Comparison of ENCODE assay signal across 26 mouse cellular contexts in the genomic region with DNA sequence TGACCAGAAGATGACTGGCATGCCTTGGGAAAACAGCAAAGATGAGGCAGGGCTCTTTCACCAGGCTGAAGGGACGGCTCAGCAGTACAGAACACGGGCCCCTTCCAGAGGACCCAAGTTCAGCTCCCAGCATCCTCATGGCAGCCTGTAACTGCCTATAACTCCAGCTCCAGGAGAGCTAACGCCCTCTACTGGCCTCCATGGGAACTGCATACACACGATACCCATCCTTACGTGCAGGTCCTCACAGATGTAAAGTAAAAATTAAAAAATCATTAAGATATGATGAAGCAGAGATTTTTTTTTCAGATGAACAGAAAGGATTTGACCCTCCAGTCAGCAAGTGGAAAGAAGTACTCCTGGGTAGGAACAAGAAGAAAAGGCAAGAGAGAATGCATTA.
DNase-seq lines count a peak whose midpoint lies in the region; ATAC-seq and TF ChIP-seq lines count a peak whose summit lies in the region.
"Had no signal": no experiment of that assay in that cellular context is flagged by ENCODE, and none has a peak within 500 bp of the region (broad histone marks: within the 10 kb centered on the region; RNA-seq: fewer than 3 reads in every experiment).

No protein-coding gene starts in this region.

- no peak overlapping the region for H3K4me2 ChIP-seq in hindbrain, postnatal 0 days (ENCODE audit: low read depth, low read length)
- no peak overlapping the region for H3K4me2 ChIP-seq in hindbrain, embryonic 13.5 days
- H3K4me2 ChIP-seq in liver, postnatal 0 days (ENCODE audit: low read depth, low read length) = no peak overlapping the region
- no peak overlapping the region for H3K4me2 ChIP-seq in liver, embryonic 12.5 days
- H3K4me2 ChIP-seq: heart, embryonic 12.5 days; hindbrain, embryonic 14.5 days; intestine, embryonic 15.5 days; liver, embryonic 13.5 days; midbrain, embryonic 13.5 days; neural tube, embryonic 15.5 days had no signal

- 84% methylated on average over 5 of the region's 5 CpGs for WGBS in hindbrain, postnatal 0 days
- WGBS in hindbrain, embryonic 13.5 days = 82% methylated on average over 5 of the region's 5 CpGs
- 75% methylated on average over 5 of the region's 5 CpGs for WGBS in liver, postnatal 0 days (ENCODE audit: insufficient replicate concordance)
- WGBS in liver, embryonic 12.5 days (ENCODE audit: insufficient replicate concordance) = 67% methylated on average over 5 of the region's 5 CpGs

- TF ChIP-seq EP300 in liver, postnatal 0 days (IDR thresholded peaks at IDR 0.05; ENCODE audit: low read depth) = no peak

- TF ChIP-seq CTCF in hindbrain, postnatal 0 days (IDR thresholded peaks at IDR 0.05; ENCODE audit: low read depth) = peak; percentile 43
- TF ChIP-seq CTCF in liver, postnatal 0 days (IDR thresholded peaks at IDR 0.05; ENCODE audit: low read depth) = peak; percentile 31; the same call in 1 of the 2 replicates
- TF ChIP-seq CTCF in brain, embryonic 14.5 days (IDR thresholded peaks at IDR 0.05; ENCODE audit: borderline replicate concordance, extremely low read depth, insufficient read depth, insufficient read length) = peak; percentile 44; the same call in 1 of the 2 replicates

- no peaks in the 10 kb centered on the region for H3K27me3 ChIP-seq in hindbrain, postnatal 0 days (ENCODE audit: insufficient read depth, low read length)
- no peaks in the 10 kb centered on the region for H3K27me3 ChIP-seq in hindbrain, embryonic 13.5 days
- H3K27me3 ChIP-seq in liver, postnatal 0 days (ENCODE audit: insufficient read depth, low read length) = no peaks in the 10 kb centered on the region
- H3K27me3 ChIP-seq in liver, embryonic 12.5 days (replicated peaks) = no peaks in the 10 kb centered on the region
- H3K27me3 ChIP-seq: CH12.LX; intestine, embryonic 15.5 days; liver, embryonic 13.5 days; midbrain, embryonic 13.5 days; neural tube, embryonic 15.5 days had no signal

- H3K27ac ChIP-seq in hindbrain, postnatal 0 days = no peak overlapping the region
- no peak overlapping the region for H3K27ac ChIP-seq in hindbrain, embryonic 13.5 days
- H3K27ac ChIP-seq in liver, postnatal 0 days (ENCODE audit: low read depth) = no peak overlapping the region
- no peak overlapping the region for H3K27ac ChIP-seq in liver, embryonic 12.5 days
- H3K27ac ChIP-seq: hindbrain, embryonic 14.5 days; intestine, embryonic 15.5 days; liver, embryonic 13.5 days; midbrain, embryonic 13.5 days; neural tube, embryonic 15.5 days had no signal

- DNase-seq in hindbrain, postnatal 0 days (ENCODE audit: low spot score) = no peak
- no peak for DNase-seq in liver, postnatal 0 days
- peak; percentile 28 for DNase-seq in ES-CJ7 (ENCODE audit: low read depth, low spot score)
- DNase-seq in brain, embryonic 14.5 days (ENCODE audit: low read depth) = no peak
- DNase-seq in spleen, postnatal 10 days (ENCODE audit: low spot score in 2 of 2) = no peak
- no peak for DNase-seq in natural killer cell, adult 2 months (ENCODE audit: low spot score in 2 of 2)
- DNase-seq: adrenal gland, postnatal 14 days; cerebellum, adult 18-20 months; cerebellum, postnatal 25 days; embryo, embryonic 11 days; heart, postnatal 14 days; left cerebral cortex, postnatal 4 days; liver, embryonic 13.5 days; right cerebral cortex, postnatal 25 days; thymus, adult 2 months had no signal

- no peaks in the 10 kb centered on the region for H3K9me3 ChIP-seq in hindbrain, postnatal 0 days (ENCODE audit: low read length)
- H3K9me3 ChIP-seq in hindbrain, embryonic 13.5 days = no peaks in the 10 kb centered on the region
- H3K9me3 ChIP-seq in liver, postnatal 0 days (ENCODE audit: low read length) = no peaks in the 10 kb centered on the region
- H3K9me3 ChIP-seq in liver, embryonic 12.5 days (replicated peaks) = no peaks in the 10 kb centered on the region
- H3K9me3 ChIP-seq: intestine, embryonic 15.5 days; liver, embryonic 13.5 days; midbrain, embryonic 13.5 days; neural tube, embryonic 15.5 days had no signal

- no peak overlapping the region for H3K9ac ChIP-seq in hindbrain, postnatal 0 days (replicated peaks; ENCODE audit: low read length)
- no peak overlapping the region for H3K9ac ChIP-seq in hindbrain, embryonic 13.5 days
- H3K9ac ChIP-seq in liver, postnatal 0 days (replicated peaks) = no peak overlapping the region
- no peak overlapping the region for H3K9ac ChIP-seq in liver, embryonic 12.5 days
- H3K9ac ChIP-seq: heart, embryonic 12.5 days; hindbrain, embryonic 14.5 days; intestine, embryonic 15.5 days; liver, embryonic 13.5 days; midbrain, embryonic 13.5 days; neural tube, embryonic 15.5 days had no signal

- no peak for TF ChIP-seq POLR2A in brain, embryonic 14.5 days (IDR thresholded peaks at IDR 0.05; ENCODE audit: borderline replicate concordance, extremely low read depth, insufficient read depth, insufficient read length, poor library complexity, severe bottlenecking)

- ATAC-seq in hindbrain, postnatal 0 days = no peak
- no peak for ATAC-seq in hindbrain, embryonic 13.5 days (ENCODE audit: low FRiP score)
- no peak for ATAC-seq in liver, postnatal 0 days
- ATAC-seq in liver, embryonic 12.5 days = no peak
- ATAC-seq: forebrain, embryonic 16.5 days; intestine, embryonic 15.5 days; lung, postnatal 0 days; midbrain, embryonic 13.5 days had no signal

- no peaks in the 10 kb centered on the region for H3K36me3 ChIP-seq in hindbrain, postnatal 0 days (ENCODE audit: insufficient read depth, low read length)
- H3K36me3 ChIP-seq in hindbrain, embryonic 13.5 days = no peaks in the 10 kb centered on the region
- H3K36me3 ChIP-seq in liver, postnatal 0 days (replicated peaks; ENCODE audit: insufficient read depth, low read length) = no peaks in the 10 kb centered on the region
- H3K36me3 ChIP-seq in liver, embryonic 12.5 days = no peaks in the 10 kb centered on the region
- H3K36me3 ChIP-seq: heart, embryonic 12.5 days; intestine, embryonic 15.5 days; liver, embryonic 13.5 days; midbrain, embryonic 13.5 days; neural tube, embryonic 15.5 days had no signal

- H3K4me1 ChIP-seq in hindbrain, postnatal 0 days (ENCODE audit: insufficient read depth, low read length) = no peaks in the 10 kb centered on the region
- H3K4me1 ChIP-seq in hindbrain, embryonic 13.5 days (replicated peaks) = no peaks in the 10 kb centered on the region
- H3K4me1 ChIP-seq in liver, postnatal 0 days (ENCODE audit: insufficient read depth) = no peaks in the 10 kb centered on the region
- no peaks in the 10 kb centered on the region for H3K4me1 ChIP-seq in liver, embryonic 12.5 days
- H3K4me1 ChIP-seq: intestine, embryonic 15.5 days; liver, embryonic 13.5 days; midbrain, embryonic 13.5 days; neural tube, embryonic 15.5 days had no signal

- H3K4me3 ChIP-seq in hindbrain, postnatal 0 days (ENCODE audit: low read length) = no peak overlapping the region
- H3K4me3 ChIP-seq in hindbrain, embryonic 13.5 days = no peak overlapping the region
- no peak overlapping the region for H3K4me3 ChIP-seq in liver, postnatal 0 days (ENCODE audit: low read depth, low read length)
- H3K4me3 ChIP-seq in liver, embryonic 12.5 days = no peak overlapping the region
- H3K4me3 ChIP-seq: heart, embryonic 12.5 days; intestine, embryonic 15.5 days; liver, embryonic 13.5 days; midbrain, embryonic 13.5 days; myocyte; neural tube, embryonic 15.5 days had no signal
